Mouse (Mus musculus): Measurements from ENCODE around the gene Gm9046. TPM values are rescaled to one million over a fixed set of nuclear protein-coding genes. Genes with fewer than 3 reads are reported as not detected.
"Not testable (repeated sequence)": the region's sequence is repeated elsewhere in the genome, so short reads cannot be mapped to it uniquely, and the experiment has no call there.

The Gm9046 gene
- total RNA-seq (2015; ENCODE audit: low replicate concordance) (not detected in 2 replicates), total RNA-seq (2017; ENCODE audit: low replicate concordance) (not detected in 2 replicates)

- ATAC-seq (replicated peaks; ENCODE audit: low FRiP score, poor library complexity, severe bottlenecking), result not testable (repeated sequence)
Measured at GRCm38 (mm10) chr10:118343155-118343554, at the start of gene Gm9046. Gene Gm9046 (minus strand): TSS chr10:118343255.

GRCm38 (mm10) chr10:118370443-118370842 lies 27.4 kb upstream of the Gm9046 start:
- ATAC-seq (replicated peaks; ENCODE audit: low FRiP score, poor library complexity, severe bottlenecking), result no peak

GRCm38 (mm10) chr10:118369518-118369917 lies 26.5 kb upstream of the Gm9046 start:
- ATAC-seq (replicated peaks; ENCODE audit: low FRiP score, poor library complexity, severe bottlenecking), result no peak

- ATAC-seq (replicated peaks; ENCODE audit: low FRiP score, poor library complexity, severe bottlenecking), result not testable (repeated sequence)
Measured at GRCm38 (mm10) chr10:118354005-118354404, 10.9 kb upstream of the Gm9046 start, which contains the start of gene Gm9049. Gene Gm9049 (minus strand): TSS chr10:118354105.

GRCm38 (mm10) chr10:118348579-118348978 lies 5.5 kb upstream of the Gm9046 start, which contains the start of gene Gm9048:
Gene Gm9048 (minus strand): TSS chr10:118348679.
- not testable (repeated sequence) for ATAC-seq (replicated peaks; ENCODE audit: low FRiP score, poor library complexity, severe bottlenecking)

GRCm38 (mm10) chr10:118337731-118338130 lies 5.3 kb downstream of the Gm9046 start, which contains the start of gene Gm9045:
Gene Gm9045 (minus strand): TSS chr10:118337831.
- not testable (repeated sequence) for ATAC-seq (replicated peaks; ENCODE audit: low FRiP score, poor library complexity, severe bottlenecking)

- ATAC-seq (replicated peaks; ENCODE audit: low FRiP score, poor library complexity, severe bottlenecking), result not testable (repeated sequence)
Measured at GRCm38 (mm10) chr10:118332308-118332707, 10.7 kb downstream of the Gm9046 start, which contains the start of gene Gm9044. Gene Gm9044 (minus strand): TSS chr10:118332408.

GRCm38 (mm10) chr10:118326869-118327268 lies 16.2 kb downstream of the Gm9046 start, which contains the start of gene Gm9040:
Gene Gm9040 (minus strand): TSS chr10:118326969.
- ATAC-seq (replicated peaks; ENCODE audit: low FRiP score, poor library complexity, severe bottlenecking), result not testable (repeated sequence)

GRCm38 (mm10) chr10:118319024-118319423 lies 24.0 kb downstream of the Gm9046 start:
- no peak for ATAC-seq (replicated peaks; ENCODE audit: low FRiP score, poor library complexity, severe bottlenecking)

GRCm38 (mm10) chr10:118302133-118302532 lies 40.9 kb downstream of the Gm9046 start:
- not testable (repeated sequence) for ATAC-seq (replicated peaks; ENCODE audit: low FRiP score, poor library complexity, severe bottlenecking)

GRCm38 (mm10) chr10:118294938-118295337 lies 48.1 kb downstream of the Gm9046 start, which contains the start of gene Iltifb:
Gene Iltifb (minus strand): TSS chr10:118295038.
- no peak for ATAC-seq (replicated peaks; ENCODE audit: low FRiP score, poor library complexity, severe bottlenecking)

Other genes with a start within 250 kb of the Gm9046 start
- gene Mdm1, start 201.4 kb downstream of the Gm9046 start, total RNA-seq (2015; ENCODE audit: low replicate concordance), result 2.1 and 14.8 TPM in 2 replicates
- 6.3 and 7.3 TPM in 2 replicates for gene Mdm1, start 201.4 kb downstream of the Gm9046 start, total RNA-seq (2017; ENCODE audit: low replicate concordance)
- not detected in 2 replicates for gene Il22, start 138.3 kb downstream of the Gm9046 start, total RNA-seq (2015; ENCODE audit: low replicate concordance)
- gene Il22, start 138.3 kb downstream of the Gm9046 start, total RNA-seq (2017; ENCODE audit: low replicate concordance), result not detected in 2 replicates
- gene Gm32717, start 102.5 kb downstream of the Gm9046 start, total RNA-seq (2015; ENCODE audit: low replicate concordance), result not detected in 2 replicates
- 0.28 TPM in 1 of 2 replicates, not detected in the other for gene Gm32717, start 102.5 kb downstream of the Gm9046 start, total RNA-seq (2017; ENCODE audit: low replicate concordance)
- gene Gm32802, start 84.6 kb downstream of the Gm9046 start, total RNA-seq (2015; ENCODE audit: low replicate concordance), result not detected in 2 replicates
- gene Gm32802, start 84.6 kb downstream of the Gm9046 start, total RNA-seq (2017; ENCODE audit: low replicate concordance), result 0.28 TPM in 1 of 2 replicates, not detected in the other
- gene Iltifb, start 48.2 kb downstream of the Gm9046 start, total RNA-seq (2015; ENCODE audit: low replicate concordance), result not detected in 2 replicates
- gene Iltifb, start 48.2 kb downstream of the Gm9046 start, total RNA-seq (2017; ENCODE audit: low replicate concordance), result not detected in 2 replicates
- not detected in 2 replicates for gene Gm9040, start 16.3 kb downstream of the Gm9046 start, total RNA-seq (2015; ENCODE audit: low replicate concordance)
- gene Gm9040, start 16.3 kb downstream of the Gm9046 start, total RNA-seq (2017; ENCODE audit: low replicate concordance), result 0.17 TPM in 1 of 2 replicates, not detected in the other
- gene Gm9044, start 10.8 kb downstream of the Gm9046 start, total RNA-seq (2015; ENCODE audit: low replicate concordance), result not detected in 2 replicates
- gene Gm9044, start 10.8 kb downstream of the Gm9046 start, total RNA-seq (2017; ENCODE audit: low replicate concordance), result 0.17 TPM in 1 of 2 replicates, not detected in the other
- gene Gm9045, start 5.4 kb downstream of the Gm9046 start, total RNA-seq (2015; ENCODE audit: low replicate concordance), result not detected in 2 replicates
- 0.26 TPM in 1 of 2 replicates, not detected in the other for gene Gm9045, start 5.4 kb downstream of the Gm9046 start, total RNA-seq (2017; ENCODE audit: low replicate concordance)
- not detected in 2 replicates for gene Gm9048, start 5.4 kb upstream of the Gm9046 start, total RNA-seq (2015; ENCODE audit: low replicate concordance)
- not detected in 2 replicates for gene Gm9048, start 5.4 kb upstream of the Gm9046 start, total RNA-seq (2017; ENCODE audit: low replicate concordance)
- not detected in 2 replicates for gene Gm9049, start 10.8 kb upstream of the Gm9046 start, total RNA-seq (2015; ENCODE audit: low replicate concordance)
- gene Gm9049, start 10.8 kb upstream of the Gm9046 start, total RNA-seq (2017; ENCODE audit: low replicate concordance), result 0.26 TPM in 1 of 2 replicates, not detected in the other
- not detected in 2 replicates for gene Ifng, start 97.8 kb upstream of the Gm9046 start, total RNA-seq (2015; ENCODE audit: low replicate concordance)
- not detected in 2 replicates for gene Ifng, start 97.8 kb upstream of the Gm9046 start, total RNA-seq (2017; ENCODE audit: low replicate concordance)

All from erythroblast, adult 5-6 weeks (primary cell).